Mouse (Mus musculus) kidney, postnatal 0 days (tissue): Measurements from ENCODE around the gene Sympk. TPM values are rescaled to one million over a fixed set of nuclear protein-coding genes. Genes with fewer than 3 reads are reported as not detected.

ENCODE experiments used
- ATAC-seq: fragments of 200-750 bp; cut with Nextera tagmentation; replicated peaks from 2 replicates; pipeline ENCODE4 v1.8.0; 2017; ENCODE audit warnings: low read depth, moderate number of reproducible peaks, moderate TSS enrichment, moderate library complexity; ENCODE audit not compliant: low FRiP score
- DNase-seq: peaks from one replicate; pipeline ENCODE4 v3.0.0-alpha.2; 2016; ENCODE audit warnings: low spot score
- H3K27ac ChIP-seq: fragments of 300-500 bp; sonication (generic); 2 replicates; pipeline ENCODE4 v1.5.1; 2014; ENCODE audit warnings: mild to moderate bottlenecking
- H3K27me3 ChIP-seq: fragments of 300-500 bp; sonication (generic); 2 replicates; pipeline ENCODE4 v1.6.1; 2014; ENCODE audit warnings: low read length, mixed read lengths; ENCODE audit not compliant: insufficient read depth
- H3K36me3 ChIP-seq: fragments of 300-500 bp; sonication (generic); 2 replicates; pipeline ENCODE4 v1.6.1; 2014; ENCODE audit warnings: low read length, mixed read lengths; ENCODE audit not compliant: insufficient read depth
- H3K4me1 ChIP-seq: fragments of 300-500 bp; sonication (generic); replicated peaks from 2 replicates; pipeline ENCODE4 v1.6.1; 2014; ENCODE audit warnings: antibody characterized with exemption, low read length, mixed read lengths; ENCODE audit not compliant: insufficient read depth
- H3K4me2 ChIP-seq: fragments of 300-500 bp; sonication (generic); 2 replicates; pipeline ENCODE4 v1.6.1; 2014; ENCODE audit warnings: mild to moderate bottlenecking, low read length, moderate library complexity, mixed read lengths
- H3K4me3 ChIP-seq: fragments of 300-500 bp; sonication (generic); replicated peaks from 2 replicates; pipeline ENCODE4 v1.5.1; 2014; ENCODE audit warnings: low read depth, low read length
- H3K9ac ChIP-seq: fragments of 300-500 bp; sonication (generic); 2 replicates; pipeline ENCODE4 v1.6.1; 2014; ENCODE audit warnings: low read depth, low read length
- H3K9me3 ChIP-seq: fragments of 300-500 bp; sonication (generic); replicated peaks from 2 replicates; pipeline ENCODE4 v1.6.1; 2016; ENCODE audit warnings: low read length, inconsistent platforms, mixed read lengths
- CTCF ChIP-seq: IDR thresholded peaks from 2 replicates; pipeline ENCODE4 v1.5.1; 2016; ENCODE audit warnings: antibody characterized with exemption, low read depth, mild to moderate bottlenecking, moderate library complexity
- WGBS: fragments of 180-500 bp; shearing (Covaris S2); extraction: QIAGEN DNeasy Blood & Tissue Kit; methylation state at CpG from one replicate; pipeline ENCODE4 v1.1.7; 2014; 5-methylcytosine and 5-hydroxymethylcytosine counted together
- polyA plus RNA-seq: library from polyadenylated mRNA; unstranded; fragments of >200 nt; fragmentation: Nextera tagmentation; extraction: Ambion mirVana; gene quantifications from 2 replicates; pipeline ENCODE4 v1.2.1, GENCODE M21; 2015

The Sympk gene
- polyA plus RNA-seq, 1 experiment from 2014 or later = 16.6 TPM

- H3K4me3 ChIP-seq = peak overlapping the region; percentile 37
- peak overlapping the region; percentile 61 for H3K4me2 ChIP-seq
- peak overlapping the region; percentile 62 for H3K9ac ChIP-seq
- WGBS = 22% methylated on average over 15 of the region's 18 CpGs
- no peak for TF ChIP-seq CTCF
- H3K4me1 ChIP-seq = peaks cover 23% of the 10 kb centered on the region
- H3K27me3 ChIP-seq = no peaks in the 10 kb centered on the region
- H3K27ac ChIP-seq = peak overlapping the region; percentile 79; the same call in 1 of the 2 replicates
- ATAC-seq (no peak), DNase-seq (peak; percentile 82)
- peaks cover 9% of the 10 kb centered on the region; the same call in 1 of the 2 replicates for H3K36me3 ChIP-seq
- no peaks in the 10 kb centered on the region for H3K9me3 ChIP-seq
Measured at GRCm38 (mm10) chr7:19001066-19001806, 22.9 kb upstream of the Sympk start.

- Histone ChIP-seq H3K4me2 (peak overlapping the region; percentile 61; the same call in 1 of the 2 replicates), H3K9me3 (no peaks in the 10 kb centered on the region), H3K4me3 (no peak overlapping the region), H3K4me1 (peaks cover 26% of the 10 kb centered on the region), H3K36me3 (peaks cover 9% of the 10 kb centered on the region; the same call in 1 of the 2 replicates), H3K9ac (0 out of 2 replicates have a peak overlapping the region, but pooled peaks have one; percentile 58), H3K27ac (peak overlapping the region; percentile 79), H3K27me3 (no peaks in the 10 kb centered on the region)
- DNase-seq (no peak), ATAC-seq (no peak)
- WGBS = 42% methylated on average over 3 of the region's 3 CpGs
- TF ChIP-seq CTCF = no peak
Measured at GRCm38 (mm10) chr7:19001807-19002085, 22.4 kb upstream of the Sympk start.

DNA sequence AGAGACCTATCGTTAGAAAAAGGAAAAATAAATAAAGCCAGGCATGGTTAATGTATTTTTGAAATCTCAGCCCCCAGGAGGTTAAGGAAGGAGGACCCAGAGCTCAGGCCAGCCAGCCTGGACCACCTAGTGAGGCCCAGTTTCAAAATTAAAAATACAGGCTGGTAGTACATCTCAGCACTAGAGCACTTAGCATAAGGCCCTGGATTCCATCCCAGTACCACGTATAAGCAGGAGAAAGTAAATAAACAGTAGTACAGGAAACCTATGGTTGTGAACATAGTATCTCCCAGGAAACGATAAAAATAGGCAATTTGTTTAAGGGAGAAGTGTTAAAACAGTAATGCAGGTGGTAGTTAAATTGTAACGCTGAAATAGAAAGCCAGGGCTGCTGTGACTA is 22.1 kb upstream of the Sympk start:
- Histone ChIP-seq H3K36me3 (peaks cover 9% of the 10 kb centered on the region; the same call in 1 of the 2 replicates), H3K27me3 (no peaks in the 10 kb centered on the region), H3K9me3 (no peaks in the 10 kb centered on the region), H3K4me3 (peak overlapping the region; percentile 34), H3K27ac (peak overlapping the region; percentile 79), H3K4me1 (peaks cover 29% of the 10 kb centered on the region), H3K4me2 (peak overlapping the region; percentile 57), H3K9ac (peak overlapping the region; percentile 58)
- 16% methylated on average over 4 of the region's 4 CpGs for WGBS
- DNase-seq (no peak), ATAC-seq (no peak)
- TF ChIP-seq CTCF = no peak

DNA sequence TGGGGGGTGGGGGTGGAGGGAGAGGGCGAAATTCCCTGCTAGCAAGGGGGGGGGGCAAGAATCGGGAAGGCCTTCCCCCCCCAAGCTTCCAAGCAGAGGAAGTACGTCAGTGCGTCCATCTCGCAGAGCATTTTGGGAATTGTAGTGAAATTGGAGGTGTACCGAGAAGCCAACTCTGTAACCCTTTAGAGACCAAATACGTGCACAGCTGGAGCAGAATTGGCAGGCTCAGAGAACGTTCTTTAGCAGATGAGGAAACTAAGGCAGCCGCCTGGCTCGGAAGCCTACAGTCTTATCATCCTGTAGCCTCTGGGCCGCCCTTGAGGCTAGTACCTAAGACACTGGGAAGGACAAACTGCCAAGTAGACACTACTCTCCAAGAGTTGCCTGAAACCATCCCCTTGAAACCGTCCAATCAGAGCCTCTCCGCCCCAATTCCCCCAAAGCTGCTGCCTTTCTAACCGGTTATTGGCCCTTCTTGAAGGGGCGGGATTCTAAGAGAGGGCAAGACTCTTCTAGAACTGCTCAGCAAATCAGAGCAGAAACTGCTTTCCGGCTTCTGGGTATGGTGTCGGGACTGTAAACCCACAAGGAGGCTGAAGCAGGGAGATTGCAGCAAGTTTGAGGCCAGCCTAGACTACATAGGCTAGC is 21.2 kb upstream of the Sympk start:
- H3K4me2 ChIP-seq = peak overlapping the region; percentile 57
- 2% methylated on average over 17 of the region's 17 CpGs for WGBS
- H3K27ac ChIP-seq = peak overlapping the region; percentile 79
- H3K4me1 ChIP-seq = peaks cover 34% of the 10 kb centered on the region
- DNase-seq (peak; percentile 97), ATAC-seq (peak; percentile 29)
- TF ChIP-seq CTCF = no peak
- H3K4me3 ChIP-seq = peak overlapping the region; percentile 34
- no peaks in the 10 kb centered on the region for H3K27me3 ChIP-seq
- H3K9me3 ChIP-seq = no peaks in the 10 kb centered on the region
- peaks cover 9% of the 10 kb centered on the region; the same call in 1 of the 2 replicates for H3K36me3 ChIP-seq
- peak overlapping the region; percentile 58 for H3K9ac ChIP-seq

GRCm38 (mm10) chr7:19003902-19004630 is 20.1 kb upstream of the Sympk start, which contains the start of gene Irf2bp1:
Gene Irf2bp1, plus strand, starts transcription at chr7:19004044.
- DNase-seq (peak; percentile 97), ATAC-seq (peak; percentile 57)
- Histone ChIP-seq H3K4me1 (peaks cover 34% of the 10 kb centered on the region), H3K9ac (peak within 1 kb of the TSS; percentile 75), H3K27me3 (no peaks in the 10 kb centered on the region), H3K27ac (peak within 1 kb of the TSS; percentile 95), H3K9me3 (no peaks in the 10 kb centered on the region), H3K4me2 (peak within 1 kb of the TSS; percentile 98), H3K36me3 (peaks cover 9% of the 10 kb centered on the region; the same call in 1 of the 2 replicates), H3K4me3 (peak within 1 kb of the TSS; percentile 79)
- TF ChIP-seq CTCF = 0 out of 2 replicates have a peak, but pooled peaks have one; percentile 4
- 2% methylated on average over 73 of the region's 90 CpGs for WGBS

GRCm38 (mm10) chr7:19004631-19005079 is 19.5 kb upstream of the Sympk start:
- H3K9ac ChIP-seq = peak overlapping the region; percentile 75
- peaks cover 9% of the 10 kb centered on the region; the same call in 1 of the 2 replicates for H3K36me3 ChIP-seq
- WGBS = 5% methylated on average over 34 of the region's 34 CpGs
- peaks cover 34% of the 10 kb centered on the region for H3K4me1 ChIP-seq
- no peaks in the 10 kb centered on the region for H3K27me3 ChIP-seq
- ATAC-seq = no peak; the same call in 1 of the 2 replicates
- DNase-seq = no peak
- H3K9me3 ChIP-seq = no peaks in the 10 kb centered on the region
- peak overlapping the region; percentile 79 for H3K4me3 ChIP-seq
- peak overlapping the region; percentile 98 for H3K4me2 ChIP-seq
- peak overlapping the region; percentile 95 for H3K27ac ChIP-seq
- TF ChIP-seq CTCF = no peak
